ENCODE assay signal across 8 mouse cellular contexts in genomic region chr2:174438737-174439449, GRCm38 (mm10). TPM values are rescaled to one million over a fixed set of nuclear protein-coding genes. Genes with fewer than 3 reads are reported as not detected.
DNase-seq lines count a peak whose midpoint lies in the region; ATAC-seq and TF ChIP-seq lines count a peak whose summit lies in the region.

Gene Ctsz, minus strand, starts transcription at chr2:174439039.

- no peak for TF ChIP-seq POLR2A in cortical plate, adult 2 months (IDR thresholded peaks at IDR 0.05; ENCODE audit: extremely low read depth, insufficient read depth, low read length)

- ATAC-seq in inflammation-experienced regulatory T-cells, adult 6 months: peak; percentile 70
- peak; percentile 41 for ATAC-seq in megakaryocyte progenitor cell, adult 5-6 weeks (replicated peaks; ENCODE audit: poor library complexity)

- H3K27ac ChIP-seq in cortical plate, adult 2 months (ENCODE audit: insufficient read depth, low read length): peak within 1 kb of the TSS; percentile 3; the same call in 1 of the 2 replicates

- H3K4me1 ChIP-seq in cortical plate, adult 2 months (ENCODE audit: control insufficient read depth, insufficient read depth, low read length): no peaks in the 10 kb centered on the region

- no peak for TF ChIP-seq CTCF in cortical plate, adult 2 months (IDR thresholded peaks at IDR 0.05; ENCODE audit: extremely low read depth, insufficient read depth, low read length)

- H3K4me3 ChIP-seq in cortical plate, adult 2 months (ENCODE audit: insufficient read depth, low read length): peak within 1 kb of the TSS; percentile 68

- intact Hi-C loops in left cerebral cortex, postnatal 14 days (cut with DNase I): no loop called here

- DNase-seq in adrenal gland, adult (ENCODE audit: inconsistent age in 2 of 2, low spot score in 1 of 2): peak; percentile 83 to 93
- peak; percentile 75 for DNase-seq in gastrocnemius, postnatal 25 days
- DNase-seq in left cerebral cortex, postnatal 14 days (ENCODE audit: low spot score in 2 of 2): peak in 1 of 2 experiments; percentile 31
- DNase-seq in right cerebral cortex, postnatal 14 days: peak; percentile 39
- DNase-seq in yolk sac, embryonic 10.5 days (ENCODE audit: low spot score): peak; percentile 89

RNA-seq across cellular contexts. Expression of gene Ctsz, which starts in this region (rescaled TPM):
- polyA plus RNA-seq in cortical plate, adult 2 months (2012; rRNA removed): 72.1 and 78.9 TPM in 2 replicates
- 10 to 100 TPM; 21.2 to 37.0 TPM for total RNA-seq in gastrocnemius, postnatal 25 days (2021)
- 100 to 1,000 TPM in 2 of 3 experiments, 10 to 100 TPM in 1; 96.3 to 113 (median 109) TPM for polyA plus RNA-seq in inflammation-experienced regulatory T-cells, adult 6 months (2017; shearing (Covaris generic))
- total RNA-seq in left cerebral cortex, postnatal 14 days (2021): 10 to 100 TPM; 21.2 to 22.8 TPM
- 190 and 207 TPM in 2 replicates for total RNA-seq in megakaryocyte progenitor cell, adult 5-6 weeks (2015)
- total RNA-seq in megakaryocyte progenitor cell, adult 5-6 weeks (2017): 307 and 339 TPM in 2 replicates

Comparison
In these comparisons a context has a peak if more than half of its experiments do, and no peak if none do; other contexts are left out.
1. RNA of gene Ctsz (total RNA-seq): 190 to 339 TPM in megakaryocyte progenitor cell, adult 5-6 weeks; 21.2 to 37.0 TPM in gastrocnemius, postnatal 25 days and 21.2 to 22.8 TPM in left cerebral cortex, postnatal 14 days; every median in the first group is over 4 times any median in the second.